Mouse (Mus musculus) embryo, embryonic 11 days (tissue): ENCODE data around the gene Rapgef4.
A peak's percentile ranks its signal among the peaks of the same experiment; 100 is the strongest.

Experiments used
- DNase-seq: peaks from one replicate; pipeline ENCODE4 v3.0.0-alpha.2; 2015

Gene Rapgef4

DNA sequence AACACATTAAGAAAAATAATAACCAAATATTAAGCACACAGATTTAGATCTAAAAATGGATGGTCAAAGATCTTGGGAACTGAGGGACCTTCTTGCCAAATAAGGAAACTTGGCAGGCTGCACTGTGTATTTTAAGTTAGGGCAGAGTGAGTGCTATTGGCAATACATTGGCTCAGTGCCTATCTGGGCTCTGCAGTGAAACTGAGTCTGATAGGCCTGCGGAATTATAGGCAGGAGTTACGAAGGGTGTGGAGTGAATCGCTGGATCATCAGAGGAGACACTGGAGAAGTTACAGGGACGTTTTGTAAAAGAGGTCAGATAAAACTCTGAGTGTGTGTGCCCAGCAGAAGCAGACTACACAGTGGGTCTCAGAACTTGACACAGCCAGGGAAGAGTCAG, 306.1 kb downstream of the Rapgef4 start:
- no peak for DNase-seq

- no peak for DNase-seq
These were observed 308.0 kb downstream of the Rapgef4 start for GRCm38 (mm10) chr2:72288932-72289534.

GRCm38 (mm10) chr2:72291103-72291502, 310.1 kb downstream of the Rapgef4 start:
- no peak for DNase-seq

DNA sequence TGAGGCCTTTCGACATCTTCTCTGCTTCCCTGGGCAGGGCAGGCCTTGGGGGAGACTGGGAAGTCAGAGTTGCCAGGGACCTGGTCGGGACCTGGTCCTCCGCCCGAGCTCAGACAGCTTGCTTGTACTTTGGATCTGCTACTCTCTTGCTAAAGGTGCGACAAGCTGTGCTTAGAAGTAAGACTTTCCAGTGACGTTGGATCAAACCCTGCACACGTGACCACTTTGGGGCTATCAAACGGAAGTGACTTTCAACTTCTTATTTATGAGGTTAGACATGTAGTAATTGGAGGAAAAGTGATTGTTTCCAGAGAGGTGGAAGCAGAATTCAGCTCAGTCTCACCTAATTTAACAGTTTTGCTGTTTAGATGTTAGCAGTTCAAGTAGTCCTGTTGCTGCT, 311.5 kb downstream of the Rapgef4 start:
- no peak for DNase-seq

DNA sequence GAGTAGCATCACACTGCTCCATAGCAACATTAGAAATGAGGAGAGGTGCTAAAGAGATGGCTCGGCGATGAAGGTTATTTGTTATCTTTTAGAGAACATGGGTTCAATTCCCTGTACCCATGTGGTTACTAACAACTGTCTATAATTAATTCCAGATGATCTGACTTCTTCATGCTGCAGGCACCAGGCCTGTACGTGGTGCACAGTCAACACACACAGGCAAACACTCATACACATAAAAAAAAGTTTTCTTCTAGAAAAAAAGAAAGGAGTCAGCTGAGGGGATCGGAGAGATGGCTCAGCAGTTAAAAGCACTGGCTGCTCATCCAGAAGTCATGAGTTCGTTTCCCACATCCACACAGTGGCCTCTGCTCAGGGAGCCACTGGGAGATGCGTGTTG, 314.0 kb downstream of the Rapgef4 start:
- no peak for DNase-seq

GRCm38 (mm10) chr2:72296984-72297715, 316.1 kb downstream of the Rapgef4 start:
- no peak for DNase-seq

GRCm38 (mm10) chr2:72297716-72298082, 316.7 kb downstream of the Rapgef4 start:
- peak; percentile 30 for DNase-seq

DNA sequence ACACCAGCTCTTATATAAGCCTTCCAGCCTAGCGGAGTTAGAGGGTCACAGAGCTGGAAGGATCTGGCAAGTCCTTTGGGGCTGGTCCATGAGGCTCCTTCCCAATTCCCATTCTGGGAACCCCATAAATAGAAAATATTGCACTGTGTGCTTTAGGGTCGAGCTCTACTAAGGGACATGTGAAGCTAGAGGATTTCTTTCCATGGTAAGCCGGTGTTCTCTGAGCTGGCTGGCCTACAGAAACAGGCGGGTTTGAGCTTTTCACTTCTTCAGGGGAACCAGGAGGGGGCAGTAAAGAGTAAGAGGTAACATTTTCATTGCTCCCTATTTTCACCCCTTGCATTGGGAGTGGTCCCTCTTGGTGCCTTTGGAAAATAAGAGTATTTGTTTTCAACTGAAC, 317.4 kb downstream of the Rapgef4 start:
- peak; percentile 58 for DNase-seq

DNA sequence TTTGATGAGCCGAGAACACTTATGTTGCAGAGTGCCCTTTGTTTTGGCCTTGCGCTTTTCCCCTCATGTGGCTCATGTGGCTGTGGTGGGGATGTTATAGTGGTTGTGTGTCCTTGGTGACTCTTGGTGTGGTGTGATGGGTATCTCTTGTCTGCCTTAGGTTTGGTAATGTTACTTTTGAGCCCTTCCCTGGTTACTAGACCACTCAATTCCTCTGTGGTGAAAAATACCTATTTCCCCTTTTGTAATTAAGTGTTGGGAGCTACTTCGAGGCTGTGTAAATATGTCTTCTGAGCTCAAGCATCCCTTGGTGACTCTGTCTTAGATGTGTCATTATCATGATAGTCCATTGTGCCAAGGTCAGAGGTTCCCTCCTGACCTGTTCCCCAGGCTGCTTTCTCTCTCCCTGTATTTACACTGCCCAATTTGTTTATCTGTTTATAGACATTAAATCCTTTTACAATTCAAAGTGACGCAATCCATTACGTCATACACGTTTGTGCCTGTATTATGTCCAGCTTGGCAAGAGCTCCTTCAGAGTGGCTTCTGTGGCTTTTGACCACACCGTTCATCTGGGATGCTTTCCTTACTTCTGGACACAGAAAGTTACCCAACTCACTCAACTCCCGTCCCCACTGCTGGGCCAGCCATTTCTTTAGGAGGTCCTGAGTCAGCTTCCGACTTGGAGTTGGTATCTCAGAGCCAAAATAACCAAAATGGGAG, 320.3 kb downstream of the Rapgef4 start:
- no peak for DNase-seq

DNA sequence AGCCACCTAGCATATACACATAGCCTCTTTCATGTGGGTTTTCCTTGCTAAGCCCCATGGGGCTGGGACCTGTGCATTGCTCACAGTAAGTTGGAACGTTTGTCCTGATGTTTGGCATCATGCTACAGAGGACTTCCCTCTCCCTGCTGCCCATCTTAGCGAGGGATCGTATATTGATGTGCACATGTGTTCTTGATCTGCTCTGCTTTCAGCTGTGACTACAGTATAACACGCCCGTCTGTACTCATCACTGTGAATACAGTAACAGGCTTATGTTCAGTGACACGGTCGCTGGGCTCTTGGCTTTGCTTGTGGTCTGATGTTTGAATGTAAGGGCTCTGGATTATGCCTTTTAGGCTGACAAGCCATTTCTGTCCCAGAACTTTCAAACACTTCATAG, 324.7 kb downstream of the Rapgef4 start:
- no peak for DNase-seq
